Mouse (Mus musculus): ENCODE data around the gene Hipk3.
A peak's percentile ranks its signal among the peaks of the same experiment; 100 is the strongest.

Hipk3 gene

DNA sequence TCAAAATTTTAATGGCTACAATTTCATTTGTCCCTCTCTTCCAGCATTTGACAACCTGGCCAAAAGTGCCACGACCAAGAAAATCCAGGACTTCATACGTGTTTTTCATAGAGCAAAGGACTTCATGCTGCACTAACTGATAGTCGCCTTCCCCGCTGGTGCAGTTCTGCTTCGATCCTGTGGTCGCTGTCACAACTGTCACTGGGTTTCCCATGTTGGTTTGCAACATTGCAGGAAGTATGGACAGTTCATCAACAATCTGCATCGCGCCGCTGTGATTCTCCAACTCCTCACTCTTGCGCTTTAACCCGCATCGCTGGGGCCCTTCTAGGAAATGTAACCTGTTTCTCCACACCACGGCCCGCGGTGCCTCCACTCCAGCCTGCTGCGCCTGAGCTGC is 23.1 kb downstream of the Hipk3 start:
- no peak for DNase-seq (ENCODE audit: low read depth, low spot score)

DNA sequence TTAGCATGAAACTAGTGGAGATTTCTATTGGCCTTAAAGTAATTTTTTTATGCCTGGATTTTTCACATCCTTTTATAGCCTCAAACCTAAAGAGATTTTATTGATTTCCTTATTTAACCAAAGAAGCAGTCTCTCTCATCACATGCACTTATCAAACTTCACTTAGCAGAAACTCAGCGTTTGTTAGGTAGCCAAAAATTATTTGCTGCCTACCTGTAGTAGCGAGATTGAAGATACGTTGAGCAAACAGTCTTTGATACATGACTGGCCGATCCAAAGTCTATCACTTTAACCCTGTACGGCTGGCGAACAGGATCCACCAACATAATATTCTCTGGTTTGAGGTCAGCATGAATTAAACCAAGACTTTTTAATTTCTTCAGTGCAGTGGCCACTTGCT is 23.7 kb downstream of the Hipk3 start:
- DNase-seq (ENCODE audit: low read depth, low spot score): no peak

DNA sequence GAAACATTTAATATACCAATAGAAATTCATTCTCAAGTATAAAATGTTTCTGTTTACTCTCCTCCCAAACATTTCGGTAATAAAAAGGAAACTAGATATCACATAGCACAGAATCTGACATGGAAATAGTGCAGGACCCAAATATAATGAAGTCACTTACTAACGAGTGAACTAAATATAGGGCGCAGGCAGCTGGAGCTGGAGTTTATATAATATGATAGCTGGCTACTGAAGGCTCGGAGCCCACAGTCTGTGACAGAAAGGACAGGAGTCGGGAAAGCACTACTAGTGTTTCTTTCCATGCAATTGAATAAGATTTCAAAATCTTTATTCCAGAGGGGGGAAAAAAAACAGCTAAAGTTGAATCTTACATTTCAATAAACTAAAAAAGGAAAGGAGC is 25.8 kb downstream of the Hipk3 start:
- no peak for DNase-seq (ENCODE audit: low read depth, low spot score)

GRCm38 (mm10) chr2:104466908-104467616 is 27.2 kb downstream of the Hipk3 start:
- no peak for DNase-seq (ENCODE audit: low read depth, low spot score)

- DNase-seq (ENCODE audit: low read depth, low spot score): no peak
Measured at GRCm38 (mm10) chr2:104465639-104466430, 28.4 kb downstream of the Hipk3 start.

DNA sequence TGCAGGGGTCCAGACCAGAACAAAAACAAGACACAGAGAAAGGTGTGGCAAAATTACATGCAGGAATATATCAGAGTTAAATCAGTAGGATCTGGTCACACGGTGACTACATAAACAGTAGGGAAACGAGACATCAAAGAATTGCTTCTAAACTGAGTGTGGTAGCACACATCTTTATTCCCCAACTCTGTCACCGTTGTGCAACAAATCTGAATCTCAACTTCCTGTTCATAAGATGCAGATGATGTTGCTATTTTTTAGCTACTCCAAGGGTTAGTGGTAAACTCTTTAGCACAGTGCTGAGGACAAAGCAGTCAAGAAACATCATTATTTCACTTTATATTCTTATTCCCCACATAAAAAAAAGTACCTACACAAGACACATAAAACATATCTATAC is 34.2 kb downstream of the Hipk3 start:
- no peak for DNase-seq (ENCODE audit: low read depth, low spot score)

- no peak for DNase-seq (ENCODE audit: low read depth, low spot score)
Measured at GRCm38 (mm10) chr2:104458569-104459332, 35.5 kb downstream of the Hipk3 start.

GRCm38 (mm10) chr2:104457106-104457505 is 37.1 kb downstream of the Hipk3 start:
- DNase-seq (ENCODE audit: low read depth, low spot score): no peak

DNA sequence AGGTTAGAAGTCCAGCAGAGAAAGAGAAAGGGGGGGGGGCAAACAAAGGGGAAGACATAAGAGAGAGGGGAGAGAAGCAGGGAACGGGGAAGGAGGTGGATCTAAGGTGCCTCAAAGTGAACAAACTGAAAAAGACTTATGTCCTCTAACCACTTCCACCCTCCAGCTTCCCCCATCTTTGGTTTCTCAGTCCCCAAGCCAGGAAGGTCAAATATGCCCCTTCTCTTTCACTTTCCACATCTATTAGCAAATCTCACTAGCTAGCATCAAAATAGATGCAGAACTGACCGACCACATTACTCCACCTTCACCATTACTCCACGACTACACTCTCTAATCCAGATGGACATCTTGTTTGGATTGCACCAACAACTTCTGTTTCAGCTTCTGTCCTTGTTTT is 43.6 kb downstream of the Hipk3 start:
- DNase-seq (ENCODE audit: low read depth, low spot score): no peak

DNA sequence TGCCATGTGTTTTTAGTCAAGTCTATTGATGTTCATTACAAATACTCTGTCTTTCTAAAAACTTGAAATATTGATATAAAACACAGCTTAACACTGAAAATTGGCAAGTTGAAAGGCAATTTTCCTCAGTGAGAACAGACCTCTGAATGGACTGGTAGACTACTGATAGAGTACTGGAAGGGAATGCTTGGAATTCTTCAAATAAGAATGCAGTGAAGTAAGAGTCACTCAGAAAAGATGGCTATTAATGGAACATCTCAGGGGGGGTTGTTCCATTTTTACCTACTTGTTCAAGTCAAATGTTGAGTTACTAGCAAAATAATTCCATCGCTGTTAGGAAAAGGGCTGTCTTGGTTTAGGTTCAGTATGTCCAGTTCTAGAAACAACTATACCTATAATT is 45.1 kb downstream of the Hipk3 start:
- DNase-seq (ENCODE audit: low read depth, low spot score): no peak

DNA sequence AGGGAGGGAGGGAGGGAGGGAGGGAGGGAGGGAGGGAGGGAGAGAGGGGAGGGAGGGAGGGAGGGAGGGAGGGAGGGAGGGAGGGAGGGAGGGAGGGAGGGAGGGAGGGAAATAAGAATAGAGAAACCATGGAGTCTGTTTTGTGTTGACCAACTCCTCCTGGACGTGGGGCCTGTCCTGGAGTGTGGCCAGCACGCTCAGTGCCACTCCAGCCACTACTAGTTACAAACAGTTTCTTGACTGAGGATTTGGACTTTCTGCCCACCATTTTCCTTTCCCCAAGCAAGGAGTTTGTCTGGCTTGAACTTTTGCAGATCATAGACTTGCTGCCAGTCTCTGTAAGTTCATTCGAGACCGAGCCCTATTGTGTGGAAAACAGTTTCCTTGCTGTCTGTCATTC is 46.0 kb downstream of the Hipk3 start:
- DNase-seq (ENCODE audit: low read depth, low spot score): no peak

- DNase-seq (ENCODE audit: low read depth, low spot score): no peak
Measured at GRCm38 (mm10) chr2:104446016-104446415, 48.2 kb downstream of the Hipk3 start.

- DNase-seq (ENCODE audit: low read depth, low spot score): peak; percentile 51
Measured at GRCm38 (mm10) chr2:104444776-104445175, 49.5 kb downstream of the Hipk3 start.

GRCm38 (mm10) chr2:104442341-104442740 is 51.9 kb downstream of the Hipk3 start:
- DNase-seq (ENCODE audit: low read depth, low spot score): no peak

- no peak for DNase-seq (ENCODE audit: low read depth, low spot score)
Measured at GRCm38 (mm10) chr2:104436226-104436625, 58.0 kb downstream of the Hipk3 start.

- no peak for DNase-seq (ENCODE audit: low read depth, low spot score)
Measured at GRCm38 (mm10) chr2:104431067-104431466, 63.2 kb downstream of the Hipk3 start.

GRCm38 (mm10) chr2:104430566-104430965 is 63.7 kb downstream of the Hipk3 start:
- DNase-seq (ENCODE audit: low read depth, low spot score): no peak

- no peak for DNase-seq (ENCODE audit: low read depth, low spot score)
Measured at GRCm38 (mm10) chr2:104426112-104426511, 68.1 kb downstream of the Hipk3 start.

GRCm38 (mm10) chr2:104422230-104422629 is 72.0 kb downstream of the Hipk3 start:
- peak; percentile 54 for DNase-seq (ENCODE audit: low read depth, low spot score)

DNA sequence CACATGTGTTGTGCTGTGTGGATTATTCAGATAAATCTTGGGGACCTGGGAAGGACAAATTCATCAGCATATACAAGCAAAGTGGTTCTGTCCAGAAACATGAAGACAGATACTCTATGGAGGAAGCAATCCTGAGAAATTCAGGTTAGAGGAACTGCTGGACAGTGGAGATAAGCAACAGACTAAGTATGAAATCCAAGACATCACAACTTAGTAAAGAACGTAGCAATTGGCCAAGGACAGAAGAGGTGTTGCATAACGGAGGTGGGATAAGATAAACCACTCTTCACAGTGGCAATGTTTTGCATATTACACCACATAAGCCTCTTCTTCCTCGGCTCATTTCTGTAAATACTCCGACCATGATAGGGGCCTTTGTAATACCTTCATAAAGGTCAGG is 73.4 kb downstream of the Hipk3 start:
- no peak for DNase-seq (ENCODE audit: low read depth, low spot score)

- no peak for DNase-seq (ENCODE audit: low read depth, low spot score)
Measured at GRCm38 (mm10) chr2:104419999-104420398, 74.2 kb downstream of the Hipk3 start.

DNA sequence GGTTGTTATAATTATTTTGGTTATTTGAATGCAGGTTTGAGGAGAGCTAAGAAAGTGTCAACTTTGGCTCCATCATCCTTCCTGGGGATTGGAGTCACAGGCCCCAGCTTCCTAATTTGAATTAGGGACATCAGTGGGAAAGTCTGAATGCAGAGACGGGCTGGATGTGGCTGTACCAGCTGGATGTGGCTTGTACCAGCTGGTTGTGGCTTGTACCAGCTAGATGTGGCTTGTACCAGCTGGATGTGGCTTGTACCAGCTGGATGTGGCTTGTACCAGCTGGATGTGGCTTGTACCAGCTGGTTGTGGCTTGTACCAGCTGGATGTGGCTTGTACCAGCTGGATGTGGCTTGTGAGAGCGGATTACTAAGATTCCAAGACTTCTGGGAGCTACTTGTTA is 74.8 kb downstream of the Hipk3 start:
- DNase-seq (ENCODE audit: low read depth, low spot score): no peak
